Mouse (Mus musculus) neural tube, embryonic 10.5 days (tissue): ENCODE data around the gene Srp14.
A peak's percentile ranks its signal among the peaks of the same experiment; 100 is the strongest.

ENCODE experiments used
- DNase-seq: peaks from one replicate; pipeline ENCODE4 v3.0.0-alpha.2; 2017; ENCODE audit warnings: low spot score; ENCODE audit errors: extremely low spot score

The Srp14 gene

DNA sequence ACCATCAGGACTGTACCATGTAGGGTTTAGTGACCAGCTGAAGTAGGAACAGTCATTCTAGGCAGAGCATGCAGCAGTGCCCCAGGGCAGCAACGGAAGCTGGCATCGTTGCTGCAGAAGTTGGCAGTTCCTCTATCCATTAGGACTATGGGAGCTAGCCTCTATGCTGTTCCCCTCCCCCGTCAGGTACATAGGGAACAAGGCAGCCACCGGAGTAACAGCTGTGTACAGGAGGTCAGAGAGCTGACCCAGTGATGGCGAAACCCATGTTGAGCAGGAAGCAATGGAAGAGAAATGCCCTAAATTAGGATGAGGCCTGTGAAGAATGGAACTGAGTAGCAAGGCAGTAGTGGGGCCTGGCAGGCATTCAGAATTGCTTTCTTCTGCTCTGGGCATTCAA, 37.3 kb downstream of the Srp14 start:
- DNase-seq, result no peak

- peak; percentile 34 for DNase-seq
Measured at GRCm38 (mm10) chr2:118431589-118431988, 47.9 kb downstream of the Srp14 start.

- DNase-seq, result no peak
Measured at GRCm38 (mm10) chr2:118430630-118431029, 48.9 kb downstream of the Srp14 start.

DNA sequence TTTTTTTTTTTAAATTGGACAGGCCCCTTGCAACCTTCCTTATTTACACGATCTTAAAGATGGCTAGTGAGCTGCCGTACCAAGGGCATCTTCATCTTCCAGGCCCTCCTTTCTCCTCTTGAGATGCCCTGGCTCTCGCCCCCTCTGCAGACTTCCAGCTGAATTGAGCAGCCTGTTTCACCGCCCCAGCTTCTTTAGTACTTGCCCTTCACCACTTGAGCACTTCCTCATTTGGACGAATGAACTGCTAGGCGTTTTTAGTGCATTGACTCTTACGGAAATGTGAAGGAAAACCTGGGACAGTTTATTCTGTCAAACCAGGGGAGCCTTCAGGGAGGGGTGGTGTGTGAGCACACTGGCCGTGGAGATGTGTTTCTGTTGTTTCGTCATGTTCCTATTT, 50.2 kb downstream of the Srp14 start:
- DNase-seq, result no peak

DNA sequence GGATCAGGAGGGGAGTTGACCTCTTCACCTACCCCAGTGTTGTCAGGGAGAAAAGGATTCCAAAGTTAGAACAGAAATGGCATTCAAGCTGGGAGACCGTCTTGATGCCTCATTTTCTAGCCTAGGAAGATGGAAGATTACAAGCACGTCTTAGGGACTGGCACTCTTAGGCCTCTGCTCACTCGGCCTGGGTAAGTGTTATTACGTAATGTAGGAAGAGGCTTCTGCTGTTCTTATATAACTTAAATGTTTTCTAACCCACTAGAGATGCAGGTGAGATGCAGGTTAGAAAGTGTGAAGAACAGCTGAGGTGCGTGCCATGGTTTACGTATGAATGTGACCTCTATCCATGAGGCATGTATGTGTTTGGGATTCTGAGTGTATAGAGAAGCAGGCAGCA, 51.2 kb downstream of the Srp14 start:
- DNase-seq, result no peak
